Mouse (Mus musculus) stomach, embryonic 14.5 days (tissue): ENCODE results near the gene Defa17. TPM values are rescaled to one million over a fixed set of nuclear protein-coding genes. Genes with fewer than 3 reads are reported as not detected.
"Not testable (repeated sequence)": the region's sequence is repeated elsewhere in the genome, so short reads cannot be mapped to it uniquely, and the experiment has no call there.

Source experiments
- ATAC-seq: fragments of 200-750 bp; cut with Nextera tagmentation; 2 replicates; pipeline ENCODE4 v1.8.0; 2017; ENCODE audit warnings: low read depth, moderate TSS enrichment; ENCODE audit not compliant: insufficient number of reproducible peaks, insufficient read depth, low FRiP score
- H3K27ac ChIP-seq: fragments of 300-500 bp; sonication (generic); 2 replicates; pipeline ENCODE4 v1.5.1; 2014; ENCODE audit warnings: mild to moderate bottlenecking, low read length, moderate library complexity, mixed read lengths
- H3K27me3 ChIP-seq: fragments of 300-500 bp; sonication (generic); 2 replicates; pipeline ENCODE4 v1.6.1; 2014; ENCODE audit warnings: low read length, control low read depth, mixed read lengths; ENCODE audit not compliant: control insufficient read depth, insufficient read depth
- H3K36me3 ChIP-seq: fragments of 300-500 bp; sonication (generic); 2 replicates; pipeline ENCODE4 v1.6.1; 2014; ENCODE audit warnings: mild to moderate bottlenecking, control low read depth, low read length, moderate library complexity, mixed read lengths; ENCODE audit not compliant: control insufficient read depth, insufficient read depth
- H3K4me1 ChIP-seq: fragments of 300-500 bp; sonication (generic); 2 replicates; pipeline ENCODE4 v1.6.1; 2014; ENCODE audit warnings: low read length, control low read depth, mixed read lengths; ENCODE audit not compliant: control insufficient read depth, insufficient read depth
- H3K4me2 ChIP-seq: fragments of 300-500 bp; sonication (generic); replicated peaks from 2 replicates; pipeline ENCODE4 v1.6.1; 2014; ENCODE audit warnings: low read depth, low read length, control low read depth
- H3K4me3 ChIP-seq: fragments of 300-500 bp; sonication (generic); 2 replicates; pipeline ENCODE4 v1.5.1; 2014; ENCODE audit warnings: low read depth, low read length, control low read depth
- H3K9ac ChIP-seq: fragments of 300-500 bp; sonication (generic); replicated peaks from 2 replicates; pipeline ENCODE4 v1.6.1; 2014; ENCODE audit warnings: low read depth, mild to moderate bottlenecking, control low read depth, low read length, moderate library complexity, mixed read lengths
- H3K9me3 ChIP-seq: fragments of 300-500 bp; sonication (generic); 2 replicates; pipeline ENCODE4 v1.6.1; 2016; ENCODE audit warnings: low read depth, low read length, control low read depth; ENCODE audit not compliant: control insufficient read depth
- WGBS: fragments of 180-500 bp; shearing (Covaris S2); extraction: QIAGEN DNeasy Blood & Tissue Kit; methylation state at CpG from one replicate; pipeline ENCODE4 v1.1.7; 2014; 5-methylcytosine and 5-hydroxymethylcytosine counted together
- polyA plus RNA-seq: library from polyadenylated mRNA; unstranded; fragments of >200 nt; fragmentation: Nextera tagmentation; extraction: Ambion mirVana; gene quantifications from 2 replicates; pipeline ENCODE4 v1.2.1, GENCODE M21; 2014

The Defa17 gene
- polyA plus RNA-seq, result not detected in 2 replicates

DNA sequence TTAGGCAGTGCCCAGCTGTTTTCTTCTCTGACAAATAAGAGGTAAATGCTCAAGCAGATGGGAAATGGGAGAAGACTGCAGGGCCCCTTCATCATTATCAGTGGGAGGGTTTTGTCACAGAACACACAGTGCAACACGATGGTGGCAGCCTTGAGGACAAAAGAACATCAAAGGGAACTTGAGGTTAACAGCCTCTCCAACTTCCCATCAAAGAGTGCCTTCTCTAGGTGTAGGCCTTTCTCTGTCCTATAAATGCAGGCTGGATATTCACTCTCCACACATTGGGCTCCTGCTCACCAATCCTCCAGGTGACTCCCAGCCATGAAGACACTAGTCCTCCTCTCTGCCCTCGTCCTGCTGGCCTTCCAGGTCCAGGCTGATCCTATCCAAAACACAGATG, at the start of gene Defa17:
TSS of gene Defa17 (plus strand) at position 301 of the 400 bp plus-strand sequence.
- H3K4me1 ChIP-seq, H3K4me3 ChIP-seq, H3K27me3 ChIP-seq, H3K27ac ChIP-seq, H3K9ac ChIP-seq, H3K36me3 ChIP-seq, ATAC-seq, H3K4me2 ChIP-seq, H3K9me3 ChIP-seq: not testable (repeated sequence)
- no CpG with 5 or more reads among the region's 2 CpGs for WGBS

DNA sequence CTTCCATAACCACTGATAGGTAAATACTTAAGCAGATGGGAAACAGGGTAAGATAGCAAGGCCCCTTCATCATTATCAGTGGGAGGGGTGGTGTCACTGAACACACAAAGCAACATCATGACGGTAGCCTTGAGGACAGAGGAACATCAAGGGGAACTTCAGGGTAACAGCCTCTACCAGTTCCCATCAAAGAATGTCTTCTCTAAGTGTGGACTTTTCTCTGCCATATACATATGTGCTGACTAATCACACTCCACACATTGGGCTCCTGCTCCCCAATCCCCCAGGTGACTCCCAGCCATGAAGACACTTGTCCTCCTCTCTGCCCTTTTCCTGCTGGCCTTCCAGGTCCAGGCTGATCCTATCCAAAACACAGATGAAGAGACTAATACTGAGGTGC, 37.7 kb upstream of the Defa17 start, which contains the start of gene Defa26:
TSS of gene Defa26 (plus strand) at position 301 of the 400 bp plus-strand sequence.
- not testable (repeated sequence) for H3K9me3 ChIP-seq, H3K4me1 ChIP-seq, H3K27ac ChIP-seq, H3K9ac ChIP-seq, H3K27me3 ChIP-seq, ATAC-seq, H3K4me2 ChIP-seq, H3K36me3 ChIP-seq, H3K4me3 ChIP-seq
- no CpG with 5 or more reads among the region's 1 CpGs for whole genome bisulfite sequencing

DNA sequence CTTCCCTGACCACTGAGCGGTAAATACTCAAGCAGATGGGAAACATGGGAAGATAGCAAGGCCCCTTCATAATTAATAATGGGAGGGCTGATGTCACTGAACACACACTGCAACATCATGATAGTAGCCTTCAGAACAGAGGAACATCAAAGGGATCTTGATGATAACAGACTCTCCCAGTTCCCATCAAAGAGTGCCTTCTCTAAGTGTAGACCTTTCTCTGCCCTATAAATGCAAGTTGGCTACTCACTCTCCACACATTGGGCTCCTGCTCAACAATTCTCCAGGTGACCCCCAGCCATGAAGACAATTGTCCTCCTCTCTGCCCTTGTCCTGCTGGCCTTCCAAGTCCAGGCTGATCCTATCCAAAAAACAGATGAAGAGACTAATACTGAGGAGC, 9.9 kb downstream of the Defa17 start, which contains the start of gene Defa34:
TSS of gene Defa34 (plus strand) at position 301 of the 400 bp plus-strand sequence.
- no CpG with 5 or more reads among the region's 1 CpGs for WGBS

DNA sequence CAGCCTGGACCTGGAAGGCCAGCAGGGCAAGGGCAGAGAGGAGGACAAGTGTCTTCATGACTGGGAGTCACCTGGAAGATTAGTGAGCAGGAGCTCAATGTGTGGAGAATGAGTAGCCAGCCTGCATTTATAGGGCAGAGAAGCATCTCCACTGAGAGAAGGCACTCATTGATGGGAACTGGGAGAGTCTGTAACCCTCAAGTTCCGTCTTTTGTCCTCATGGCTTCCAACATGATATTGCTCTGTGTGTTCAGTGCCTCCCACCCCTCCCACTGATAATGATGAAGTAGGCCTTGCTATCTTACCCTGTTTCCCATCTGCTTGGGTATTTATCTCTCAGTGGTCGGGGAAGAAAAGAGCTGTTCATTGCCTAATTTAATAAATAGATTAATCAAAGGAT, 48.0 kb downstream of the Defa17 start, which contains the start of gene AY761184:
TSS of gene AY761184 (minus strand) at position 101 of the 400 bp plus-strand sequence.
- 72% methylated on average over 2 of the region's 2 CpGs for WGBS
- H3K9me3 ChIP-seq, H3K4me2 ChIP-seq, H3K27ac ChIP-seq, ATAC-seq, H3K36me3 ChIP-seq, H3K27me3 ChIP-seq, H3K4me1 ChIP-seq, H3K9ac ChIP-seq, H3K4me3 ChIP-seq: not testable (repeated sequence)

More for the DNA sequence above, 9.9 kb downstream of the Defa17 start, which contains the start of gene Defa34:
- not testable (repeated sequence) for H3K36me3 ChIP-seq, H3K27ac ChIP-seq, H3K27me3 ChIP-seq, H3K4me2 ChIP-seq, H3K4me3 ChIP-seq, ATAC-seq, H3K4me1 ChIP-seq, H3K9me3 ChIP-seq, H3K9ac ChIP-seq

Other genes with a start within 250 kb of the Defa17 start
- gene Defa36, start 228.4 kb upstream of the Defa17 start, polyA plus RNA-seq, result not detected in 2 replicates
- not detected in 2 replicates for gene Gm7849, start 199.2 kb upstream of the Defa17 start, polyA plus RNA-seq
- gene Defa20, start 146.5 kb upstream of the Defa17 start, polyA plus RNA-seq, result not detected in 2 replicates
- gene Defa32, start 126.7 kb upstream of the Defa17 start, polyA plus RNA-seq, result not detected in 2 replicates
- gene Defa37, start 90.4 kb upstream of the Defa17 start, polyA plus RNA-seq, result not detected in 2 replicates
- gene Defa28, start 72.8 kb upstream of the Defa17 start, polyA plus RNA-seq, result not detected in 2 replicates
- not detected in 2 replicates for gene Gm7861, start 61.3 kb upstream of the Defa17 start, polyA plus RNA-seq
- not detected in 2 replicates for gene Defa26, start 37.6 kb upstream of the Defa17 start, polyA plus RNA-seq
- not detected in 2 replicates for gene Defa34, start 10.0 kb downstream of the Defa17 start, polyA plus RNA-seq
- not detected in 2 replicates for gene AY761184, start 47.9 kb downstream of the Defa17 start, polyA plus RNA-seq
- gene Defa24, start 78.7 kb downstream of the Defa17 start, polyA plus RNA-seq, result not detected in 2 replicates
- gene Defb50, start 167.8 kb downstream of the Defa17 start, polyA plus RNA-seq, result not detected in 2 replicates
- gene Defb2, start 184.1 kb downstream of the Defa17 start, polyA plus RNA-seq, result 1.1 TPM in 1 of 2 replicates, not detected in the other
- gene Defb10, start 203.1 kb downstream of the Defa17 start, polyA plus RNA-seq, result not detected in 2 replicates
- not detected in 2 replicates for gene Defb9, start 229.6 kb downstream of the Defa17 start, polyA plus RNA-seq